Mouse (Mus musculus) layer of hippocampus, adult 9-11 months (tissue): ENCODE measurements around the gene Lta.

ENCODE experiments used
- DNase-seq: peaks from one replicate; pipeline ENCODE4 v3.0.0; 2022

Gene Lta

DNA sequence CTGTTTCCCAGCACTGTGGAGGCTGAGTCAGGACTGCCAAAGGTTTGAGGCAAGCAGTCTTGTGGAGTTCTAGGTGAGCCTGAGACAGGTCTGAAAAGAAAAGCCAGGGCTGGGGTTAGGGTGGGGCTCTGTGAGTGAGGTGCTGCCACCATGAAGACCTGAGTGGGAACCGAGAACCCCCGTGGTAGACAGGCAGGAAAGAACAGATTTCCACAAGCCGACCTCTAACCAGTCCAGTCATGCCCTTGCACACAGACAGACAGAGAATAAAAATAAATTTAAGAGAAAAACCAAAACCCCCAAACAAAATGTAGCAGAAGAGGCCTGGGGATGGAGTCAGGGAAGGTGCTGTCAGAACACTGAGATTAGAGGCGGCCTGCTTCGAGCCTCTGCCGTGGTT, 29.8 kb downstream of the Lta start:
- DNase-seq = no peak

DNA sequence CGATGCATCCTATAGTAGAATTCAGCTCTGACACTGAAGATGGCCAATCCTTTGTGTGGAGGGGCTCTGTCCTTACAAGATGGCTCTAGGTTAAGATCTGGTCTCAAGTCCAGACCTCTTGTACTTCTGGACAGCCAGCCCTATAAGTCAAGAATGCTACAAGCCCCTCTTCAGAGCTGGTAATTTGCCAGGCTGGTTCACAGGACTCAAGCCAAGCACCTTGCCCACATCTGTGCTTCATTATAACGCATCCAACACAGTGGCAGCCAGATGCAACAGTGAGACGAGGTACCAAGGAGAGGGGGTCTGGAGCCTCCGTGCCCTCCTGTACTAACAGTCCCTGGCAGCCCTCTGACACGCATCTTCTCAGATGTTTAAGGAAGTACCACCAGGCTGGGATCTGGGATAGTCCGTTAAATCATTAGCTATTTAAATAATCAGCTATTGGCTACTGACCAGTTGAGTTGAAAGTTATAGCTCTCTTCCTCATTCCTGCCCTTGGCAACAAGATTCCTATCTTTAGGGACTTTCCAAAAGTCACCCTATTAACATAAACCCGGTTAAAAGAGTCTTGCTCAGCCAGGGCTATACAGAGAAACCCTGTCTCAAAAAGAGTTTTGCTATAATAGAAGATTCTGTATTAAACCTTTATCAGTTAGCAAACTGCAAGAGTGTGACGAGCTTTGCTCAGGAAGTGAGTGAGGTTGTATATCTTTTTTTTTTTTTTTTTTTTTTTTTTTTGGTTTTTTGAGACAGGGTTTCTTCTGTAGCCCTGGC, 30.8 kb downstream of the Lta start:
- DNase-seq = no peak

DNA sequence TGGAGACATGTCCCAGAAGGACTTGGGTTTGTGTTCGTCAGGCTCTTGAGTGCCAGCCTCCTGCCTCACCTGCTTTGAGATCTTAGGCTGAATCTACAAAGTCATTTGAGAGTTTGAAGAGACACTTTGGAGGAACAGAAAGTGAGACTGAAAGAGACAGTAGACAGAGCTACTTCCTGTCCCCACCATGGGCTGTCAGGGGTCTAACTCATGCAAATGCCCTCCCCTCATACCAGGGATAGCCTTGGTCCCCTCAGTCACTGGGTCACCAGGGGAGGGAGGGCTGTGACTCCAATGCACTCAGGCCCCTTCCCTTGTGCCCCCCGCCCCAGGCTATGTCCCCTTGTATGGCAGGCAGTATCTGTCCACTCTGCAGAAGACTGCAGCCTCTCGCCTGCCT, 31.8 kb downstream of the Lta start:
- no peak for DNase-seq

DNA sequence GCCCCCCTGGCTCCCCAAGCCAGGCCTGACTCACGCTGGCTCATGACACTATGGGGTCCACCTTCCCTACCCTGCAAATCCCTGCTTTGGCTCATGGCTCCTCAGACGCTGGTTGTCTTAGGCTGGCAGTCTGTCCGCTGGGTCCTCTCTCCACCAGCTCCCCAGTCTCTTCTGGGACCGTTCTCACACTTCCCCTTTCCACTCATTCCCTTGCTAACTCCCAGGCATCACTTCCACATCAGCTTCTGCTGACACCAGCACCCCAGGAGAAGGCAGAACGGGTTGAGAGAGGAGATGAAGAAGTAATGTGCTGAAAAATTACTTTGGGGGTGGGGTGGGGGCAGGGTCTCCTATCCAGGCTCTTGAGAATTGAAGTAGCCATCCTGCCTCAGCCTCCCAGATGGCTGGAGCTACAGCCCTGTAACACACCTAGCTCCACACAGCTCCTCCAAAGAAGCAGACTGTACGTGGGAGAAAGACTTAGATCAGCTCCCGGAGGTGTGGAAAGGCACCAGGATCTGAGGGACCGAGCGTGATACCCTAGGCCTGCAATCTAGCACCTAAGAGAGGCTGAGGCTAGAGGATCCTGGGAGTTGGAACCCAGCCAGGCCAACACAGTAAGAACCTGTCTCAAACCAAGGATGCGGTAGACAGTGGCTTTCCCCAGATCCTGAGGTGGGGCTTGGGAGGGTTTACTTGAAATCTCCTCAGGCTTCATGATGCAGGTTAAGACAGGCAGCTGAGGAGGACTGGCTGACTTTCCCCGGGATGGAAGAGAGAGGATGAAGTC, 32.5 kb downstream of the Lta start:
- peak; percentile 65 for DNase-seq

DNA sequence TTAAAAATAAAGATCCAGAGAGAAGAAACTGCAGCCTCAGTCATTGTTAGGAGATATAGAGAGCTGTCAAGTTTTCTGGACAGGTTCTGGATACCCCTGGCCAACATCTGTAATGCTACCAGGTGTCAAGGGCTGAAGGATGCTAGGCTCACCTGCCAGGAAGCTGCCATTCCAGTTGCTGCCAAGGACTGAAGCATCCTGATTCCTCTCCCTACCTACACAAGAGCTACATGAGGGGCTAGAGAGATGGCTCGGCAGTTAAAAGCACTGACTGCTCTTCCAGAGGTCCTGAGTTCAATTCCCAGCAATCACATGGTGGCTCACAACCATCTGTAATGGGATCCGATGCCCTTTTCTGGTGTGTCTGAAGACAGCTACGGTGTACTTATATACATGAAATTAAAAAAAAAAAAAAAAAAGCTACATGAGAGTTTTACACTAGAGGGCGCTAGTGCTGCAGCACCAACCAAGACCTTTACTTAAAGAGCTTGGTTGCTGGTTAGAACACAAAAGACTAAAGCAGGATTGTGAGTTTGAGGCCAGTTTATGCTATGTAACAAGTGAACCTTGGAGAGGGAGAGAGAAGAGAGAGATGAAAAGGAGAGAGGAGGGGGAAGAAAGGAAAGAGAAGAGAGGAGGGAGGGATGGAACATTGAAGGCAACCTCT, 36.5 kb downstream of the Lta start:
- no peak for DNase-seq

DNA sequence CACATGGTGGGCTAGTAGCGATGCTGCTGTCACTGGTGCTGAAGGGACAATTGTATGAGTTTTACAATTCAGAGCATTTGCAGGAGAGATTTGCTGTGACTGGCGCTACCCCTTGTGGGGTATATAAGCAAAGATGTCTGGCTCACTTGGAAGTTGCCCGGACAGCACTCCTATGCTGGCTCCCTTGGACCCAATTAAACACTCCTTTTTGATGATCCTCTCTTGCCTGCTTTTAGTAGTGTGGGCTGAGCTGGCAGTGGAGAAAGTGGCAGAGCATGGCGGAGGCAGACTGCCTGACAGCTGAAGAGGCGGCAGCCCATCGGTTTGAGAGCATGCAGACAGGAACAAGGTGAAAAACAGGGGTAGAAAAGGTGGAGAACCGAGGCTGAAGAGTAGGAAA, 37.4 kb downstream of the Lta start:
- no peak for DNase-seq

DNA sequence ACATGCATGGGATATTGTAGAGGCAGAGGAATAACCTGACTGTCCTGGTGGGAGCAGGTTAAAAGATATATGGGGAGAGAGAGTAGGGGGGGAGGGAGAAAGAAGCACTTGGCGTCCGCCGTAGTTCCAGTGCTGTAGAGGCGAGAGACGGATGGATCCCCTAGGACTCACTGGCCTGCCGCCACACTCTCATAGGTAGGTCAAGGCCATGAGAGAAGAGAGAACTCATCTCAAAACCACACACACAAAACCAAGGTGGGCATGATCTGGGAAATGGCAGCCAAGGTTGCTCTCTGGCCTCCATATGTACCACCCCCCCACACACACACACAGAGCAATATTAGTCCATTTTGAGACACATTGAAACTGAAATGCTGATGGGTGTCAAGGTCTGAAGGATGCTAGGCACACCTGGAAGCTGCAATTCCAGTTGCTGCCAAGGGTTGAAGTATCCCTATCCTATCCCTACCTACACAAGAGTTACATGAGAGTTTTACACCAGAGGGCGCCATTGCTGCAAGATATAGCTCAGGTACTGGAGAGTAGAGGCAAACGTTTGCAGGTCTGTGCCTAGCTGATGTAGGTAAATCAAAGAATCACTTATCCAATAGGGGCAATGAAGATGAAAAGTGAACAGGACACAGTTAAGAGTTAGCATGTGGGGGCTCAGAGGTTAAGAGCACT, 38.7 kb downstream of the Lta start:
- peak; percentile 84 for DNase-seq

DNA sequence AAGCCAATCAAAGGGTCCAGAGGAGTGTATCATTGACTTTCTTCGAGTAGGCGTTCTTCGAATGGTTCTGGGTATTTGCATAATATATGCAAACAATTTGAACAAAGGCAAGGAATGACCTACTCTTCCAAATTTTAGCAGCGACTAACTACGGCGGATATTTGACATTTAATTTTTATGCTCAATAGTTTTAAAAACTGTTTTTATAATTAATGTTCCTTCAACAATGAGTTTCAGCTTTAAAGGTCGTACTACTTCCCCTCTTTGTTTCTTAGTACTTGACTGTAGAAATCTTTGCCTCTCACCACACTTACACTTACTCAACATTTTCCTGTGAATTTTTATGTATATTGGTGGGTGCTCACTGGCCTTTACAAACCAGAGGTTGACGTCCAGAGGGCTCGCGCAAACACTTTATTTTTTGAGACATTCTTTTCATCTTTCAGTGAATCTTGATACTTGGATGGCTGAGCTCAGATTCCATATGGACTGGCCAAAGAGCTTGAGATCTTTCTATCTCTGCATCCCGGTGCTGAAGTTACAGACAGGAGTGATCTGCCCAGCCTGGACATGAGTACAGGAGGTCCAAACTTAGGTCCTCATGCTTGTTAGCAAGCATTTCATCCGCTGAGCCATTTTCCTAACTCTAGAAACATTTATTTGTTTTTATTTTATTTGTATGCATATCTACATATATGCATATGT, 39.5 kb downstream of the Lta start:
- no peak for DNase-seq

DNA sequence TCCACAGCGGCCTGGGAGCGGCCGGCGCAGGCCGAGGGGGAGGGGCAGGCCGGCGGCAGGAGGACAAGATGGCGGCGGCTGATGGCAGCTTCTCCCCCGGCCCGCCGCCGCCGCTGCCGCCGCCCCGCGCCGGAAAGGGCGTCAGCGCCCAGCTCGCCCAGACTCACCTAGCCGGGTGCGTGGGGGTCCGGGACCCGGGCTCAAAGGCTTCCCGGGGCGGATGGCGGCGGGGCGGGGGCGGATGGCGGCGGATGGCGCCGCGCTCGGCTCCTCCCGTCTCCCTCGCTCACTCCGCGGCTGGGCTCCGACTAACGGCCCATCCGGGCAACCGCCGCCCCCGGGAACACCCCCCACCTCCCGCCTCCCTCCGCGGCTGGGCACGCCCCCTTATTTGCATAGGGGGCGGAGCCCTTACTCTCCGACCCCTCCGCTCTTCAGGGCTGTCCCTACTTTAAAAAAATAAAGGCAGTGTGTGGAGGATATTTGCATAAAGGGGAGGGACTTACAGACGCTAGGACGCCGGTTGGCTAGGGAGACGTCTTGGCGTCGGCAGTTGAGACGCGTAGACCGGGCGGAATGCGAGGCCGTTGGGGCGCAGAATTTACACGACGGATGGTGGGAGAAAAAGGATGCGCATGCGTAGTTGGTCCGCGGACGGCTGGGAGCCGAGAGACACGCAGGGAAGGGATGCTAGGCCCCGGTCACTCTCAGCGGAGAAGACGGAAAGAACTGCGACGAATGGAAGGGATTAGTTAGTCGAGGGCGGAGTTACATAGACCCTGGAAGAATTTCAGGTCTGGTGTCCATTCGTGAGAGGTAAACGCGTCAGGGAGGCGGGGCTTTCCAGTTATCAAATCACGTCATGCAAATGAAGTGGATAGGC, 40.3 kb downstream of the Lta start, which contains the start of gene Prrc2a:
Prrc2a (minus strand) TSS at position 330 of the 883 bp plus-strand sequence.
- DNase-seq = peak; percentile 99

DNA sequence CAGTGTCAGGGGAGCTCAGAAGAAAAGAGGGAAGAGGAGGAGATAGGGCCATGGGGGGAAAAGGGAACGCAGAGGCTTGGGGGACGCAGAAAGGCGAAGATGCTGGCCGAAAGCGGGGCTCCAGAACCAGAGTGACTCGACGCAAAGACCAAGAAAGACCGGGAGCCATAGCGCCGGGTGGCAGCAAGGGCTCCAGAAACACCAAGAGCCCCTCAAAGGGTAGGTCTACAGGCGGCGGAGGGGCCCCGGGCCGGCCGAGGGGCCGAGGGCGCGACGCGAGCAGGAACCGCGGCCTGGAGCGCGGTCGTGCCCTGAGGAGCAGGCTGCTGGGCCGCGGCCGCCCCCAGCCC, 41.0 kb downstream of the Lta start:
- DNase-seq = no peak

DNA sequence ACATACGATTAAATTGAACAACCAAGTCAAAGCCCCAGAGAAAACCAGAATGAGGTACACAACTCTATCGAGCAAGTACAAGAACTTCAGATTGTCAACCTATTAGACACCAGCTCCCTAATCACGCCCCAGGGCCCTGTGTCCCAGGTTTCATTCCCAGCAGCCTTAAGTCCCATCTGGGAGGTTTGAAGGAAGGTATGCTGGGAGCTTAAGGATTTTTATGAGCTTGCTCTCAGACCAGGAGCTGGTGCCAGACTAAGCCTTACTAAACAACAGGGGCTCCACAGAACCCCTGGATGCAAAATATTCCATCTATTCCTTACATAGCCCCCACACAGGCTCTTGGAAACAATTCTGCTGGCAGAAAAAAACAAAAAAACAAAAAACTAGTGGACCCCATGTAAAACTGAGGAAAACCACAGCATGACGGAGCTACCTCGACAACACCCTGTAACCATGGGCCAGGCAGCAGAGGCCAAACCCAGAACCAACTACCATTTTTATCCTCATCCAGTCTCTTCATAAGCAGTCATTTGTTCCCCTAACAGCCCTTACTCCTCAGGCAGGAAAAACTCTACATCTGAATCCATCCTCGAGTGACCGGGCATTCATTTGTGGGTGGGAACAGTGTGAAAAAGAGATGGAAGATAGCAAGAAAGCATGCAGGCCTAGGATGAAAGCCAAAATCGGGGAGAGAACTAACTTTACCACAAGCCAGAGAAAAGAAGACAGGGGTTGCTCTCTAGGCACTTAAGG, 41.6 kb downstream of the Lta start:
- no peak for DNase-seq

DNA sequence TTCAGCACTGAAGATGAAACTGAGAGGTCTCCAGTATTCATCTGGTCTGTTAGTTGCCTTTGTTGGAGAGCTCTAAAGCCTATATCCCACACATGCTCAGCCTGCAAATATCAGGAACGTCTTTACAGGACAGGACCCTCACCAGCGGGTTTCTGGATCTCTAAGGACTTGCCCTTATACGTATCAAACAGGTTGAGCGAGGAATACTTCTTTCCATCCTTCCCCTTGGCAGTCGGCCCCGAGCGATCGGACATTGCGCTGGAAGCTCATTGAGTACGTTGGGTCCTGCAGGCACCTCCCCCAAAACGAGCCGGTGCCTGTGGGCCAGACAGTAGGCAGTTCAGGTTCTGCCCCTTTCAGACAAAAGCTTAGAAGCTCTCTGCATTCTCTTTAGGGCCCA, 42.4 kb downstream of the Lta start:
- DNase-seq = no peak

DNA sequence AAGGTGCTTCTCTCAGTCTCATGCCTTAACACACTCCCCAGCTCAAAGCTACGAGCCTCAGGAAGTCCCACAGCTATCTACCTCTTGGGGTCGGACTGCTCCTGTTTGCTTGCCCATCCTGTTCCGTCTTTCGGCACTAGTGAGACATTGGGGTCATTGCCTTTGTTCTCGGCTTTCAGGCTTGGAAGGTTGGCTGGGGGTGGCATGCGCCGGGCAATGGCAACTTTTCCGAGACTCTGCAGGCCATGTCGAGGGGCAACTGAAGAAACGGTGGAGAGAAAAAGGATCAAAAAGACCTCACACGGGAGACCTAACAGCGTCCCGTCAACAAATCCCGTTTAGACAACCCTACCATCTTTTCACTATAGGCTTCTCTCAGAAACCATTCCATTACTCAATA, 43.0 kb downstream of the Lta start:
- no peak for DNase-seq

DNA sequence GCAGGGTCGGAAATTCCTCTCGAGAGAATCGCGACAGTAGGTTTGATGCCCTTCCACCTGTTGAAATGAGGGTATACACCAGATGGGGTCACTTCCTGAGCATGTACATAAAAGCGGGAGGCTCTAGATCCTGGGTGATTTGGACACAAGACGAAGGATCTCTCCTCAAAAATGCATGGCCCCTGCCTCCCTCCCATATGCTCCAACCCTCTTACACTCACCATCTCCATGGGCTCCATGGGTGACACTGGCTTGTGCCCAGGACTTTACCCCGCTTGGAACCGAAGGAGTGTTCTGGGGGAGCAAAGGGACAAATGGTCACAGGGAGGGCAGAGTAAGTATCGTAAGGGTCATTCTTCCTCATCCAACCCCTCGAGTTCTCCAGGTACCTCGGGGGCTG, 43.7 kb downstream of the Lta start:
- DNase-seq = no peak

DNA sequence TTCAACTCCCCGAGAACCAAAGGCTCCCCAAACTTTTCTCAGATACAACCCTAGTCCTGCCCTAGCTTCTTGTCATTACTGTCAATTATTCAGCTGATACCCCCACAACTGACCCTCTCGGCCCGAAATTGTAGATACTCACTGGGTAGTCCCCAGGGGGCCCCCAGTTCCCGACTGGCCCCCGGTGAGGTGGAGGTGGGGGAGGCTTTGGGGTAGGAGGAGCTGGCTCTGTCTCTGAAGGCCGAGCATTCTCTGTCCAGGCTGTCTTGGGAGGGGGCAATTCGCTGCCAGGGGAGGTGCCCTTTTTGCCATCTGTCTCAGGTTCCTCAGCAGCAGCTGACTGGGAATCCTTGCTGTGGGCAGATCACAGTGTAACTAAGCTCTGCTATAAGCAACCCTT, 45.5 kb downstream of the Lta start:
- no peak for DNase-seq

DNA sequence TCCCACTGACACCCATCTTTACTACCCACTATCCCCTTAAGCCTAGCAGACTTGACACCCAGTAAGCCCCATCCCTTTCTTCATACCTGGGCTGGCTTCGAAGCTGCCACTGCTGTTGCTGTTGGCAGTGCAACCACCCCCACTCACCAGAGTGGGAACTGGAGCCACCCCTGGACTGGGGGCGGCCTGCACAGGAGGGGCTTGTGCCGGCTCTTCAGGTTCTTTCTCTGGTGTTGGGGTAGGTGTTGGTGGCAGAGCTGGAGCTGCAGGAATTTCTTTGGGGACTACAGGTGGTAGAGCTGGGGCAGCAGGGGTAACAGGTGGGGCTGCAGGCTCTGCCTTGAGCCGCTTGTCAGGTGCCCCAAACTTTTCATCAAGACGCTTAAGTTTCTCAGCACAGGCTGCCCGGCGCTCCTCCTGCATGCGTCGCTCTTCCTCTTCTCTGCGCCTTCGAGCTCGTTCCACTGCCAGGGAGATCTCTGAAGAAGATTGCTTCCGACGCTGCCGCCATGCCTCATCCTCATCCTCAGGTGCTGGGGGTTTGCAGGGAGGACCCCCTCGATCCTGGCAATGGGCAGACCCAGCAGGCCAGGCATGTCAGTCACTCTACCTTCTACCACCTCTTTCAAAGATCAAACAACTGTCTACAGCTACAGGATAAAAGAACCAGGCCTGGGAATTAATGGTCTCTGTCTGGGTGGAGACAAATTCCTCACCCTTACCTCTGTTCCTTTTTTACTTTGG, 46.1 kb downstream of the Lta start:
- DNase-seq = no peak

DNA sequence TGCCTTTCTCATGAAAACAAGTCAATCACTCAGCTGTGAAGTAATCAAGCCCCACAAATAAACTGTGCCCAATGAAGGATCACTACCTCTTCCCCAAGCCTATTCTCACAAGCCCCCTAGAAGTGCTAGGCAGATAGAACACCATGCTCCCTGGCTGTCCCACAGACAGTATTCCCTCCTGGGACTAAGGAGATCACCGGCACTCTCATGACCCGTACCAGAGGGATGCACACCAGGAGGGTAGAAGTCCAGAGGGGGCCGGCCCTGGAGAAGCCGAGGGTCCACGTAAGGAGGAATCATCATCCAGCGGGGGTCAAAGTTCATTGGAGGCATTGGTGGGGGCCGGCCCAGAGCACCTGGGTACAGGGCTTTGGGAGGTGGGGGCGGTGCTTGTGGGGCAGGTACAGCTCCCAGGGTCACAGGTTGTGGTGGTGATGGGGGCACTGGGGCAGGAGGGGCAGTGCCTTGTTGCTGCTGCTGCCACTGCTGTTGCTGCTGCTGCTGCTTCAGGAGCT, 47.4 kb downstream of the Lta start:
- no peak for DNase-seq

DNA sequence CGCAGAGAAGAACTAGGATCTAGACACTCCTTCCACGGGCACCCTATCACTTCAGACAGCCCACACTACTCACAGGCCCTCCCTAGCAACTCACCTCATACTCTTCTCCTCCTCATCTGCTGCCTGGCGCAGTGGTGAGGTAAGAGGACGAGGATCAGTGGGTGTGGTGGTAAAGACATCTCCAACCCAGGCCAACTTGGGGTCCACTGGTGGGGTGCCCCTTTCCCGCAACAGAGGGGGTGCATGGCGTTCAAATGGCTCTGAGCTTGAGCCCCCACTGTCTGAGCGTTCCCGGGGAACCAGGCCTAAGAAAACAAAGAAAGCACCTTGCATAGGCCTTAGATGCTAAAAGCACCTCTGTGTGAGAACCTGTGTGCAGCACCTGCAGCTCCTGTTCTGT, 47.9 kb downstream of the Lta start:
- no peak for DNase-seq

DNA sequence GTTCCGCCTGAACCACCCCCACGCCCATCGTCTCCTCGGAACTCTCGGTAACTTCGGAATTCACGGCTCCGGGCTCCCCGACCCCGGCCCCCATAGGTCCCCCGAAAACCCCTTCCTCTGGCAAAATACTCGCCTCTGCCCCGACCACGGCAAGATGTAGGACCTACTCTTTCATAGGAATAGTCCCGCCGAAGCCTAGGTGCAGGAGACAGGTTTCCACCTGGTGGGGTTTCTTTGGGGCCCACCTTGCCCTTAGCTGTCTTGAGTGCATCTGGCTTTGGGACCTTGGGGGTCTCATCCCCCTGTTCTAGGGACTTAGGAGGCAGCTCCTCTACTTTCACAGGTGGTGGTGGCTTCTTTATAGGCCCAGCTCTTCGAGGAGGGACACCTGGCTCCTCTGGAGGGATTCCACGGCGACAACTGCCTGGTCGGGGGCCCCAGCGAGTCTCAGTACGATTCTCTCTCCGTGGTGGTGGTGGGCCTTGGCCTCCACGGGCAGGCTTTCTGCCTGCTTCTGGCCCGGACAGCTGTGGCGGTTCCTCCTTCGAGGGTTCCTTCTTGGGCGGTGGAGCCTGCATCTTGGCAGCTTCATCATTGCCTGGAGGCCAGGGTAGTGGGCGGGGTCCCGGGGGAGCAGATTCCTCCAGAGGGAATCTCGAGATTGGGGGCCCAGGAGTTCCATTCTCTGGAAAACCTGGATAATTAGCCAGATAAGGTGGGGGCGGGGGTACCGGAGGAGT, 48.5 kb downstream of the Lta start:
- no peak for DNase-seq
